Mouse (Mus musculus) kidney, embryonic 16.5 days (tissue): ENCODE data around the gene 1600014C10Rik. TPM values are rescaled to one million over a fixed set of nuclear protein-coding genes. Genes with fewer than 3 reads are reported as not detected.

ENCODE experiments used
- ATAC-seq: fragments of 200-750 bp; cut with Nextera tagmentation; 2 replicates; pipeline ENCODE4 v1.8.0; 2017; ENCODE audit warnings: moderate TSS enrichment; ENCODE audit not compliant: low FRiP score, low TSS enrichment
- H3K27ac ChIP-seq: fragments of 300-500 bp; sonication (generic); 2 replicates; pipeline ENCODE4 v1.5.1; 2014; ENCODE audit warnings: low read length
- H3K27me3 ChIP-seq: fragments of 300-500 bp; sonication (generic); 2 replicates; pipeline ENCODE4 v1.6.1; 2014; ENCODE audit warnings: low read length, control low read depth, mixed read lengths; ENCODE audit not compliant: insufficient read depth
- H3K36me3 ChIP-seq: fragments of 300-500 bp; sonication (generic); 2 replicates; pipeline ENCODE4 v1.6.1; 2014; ENCODE audit warnings: low read length, control low read depth, mixed read lengths; ENCODE audit not compliant: insufficient read depth
- H3K4me1 ChIP-seq: fragments of 300-500 bp; sonication (generic); 2 replicates; pipeline ENCODE4 v1.6.1; 2014; ENCODE audit warnings: low read length, control low read depth, mixed read lengths; ENCODE audit not compliant: insufficient read depth
- H3K4me2 ChIP-seq: fragments of 300-500 bp; sonication (generic); replicated peaks from 2 replicates; pipeline ENCODE4 v1.6.1; 2014; ENCODE audit warnings: low read depth, low read length
- H3K4me3 ChIP-seq: fragments of 300-500 bp; sonication (generic); 2 replicates; pipeline ENCODE4 v1.5.1; 2014; ENCODE audit warnings: mild to moderate bottlenecking, low read length
- H3K9ac ChIP-seq: fragments of 300-500 bp; sonication (generic); replicated peaks from 2 replicates; pipeline ENCODE4 v1.6.1; 2014; ENCODE audit warnings: low read length
- H3K9me3 ChIP-seq: fragments of 300-500 bp; sonication (generic); 2 replicates; pipeline ENCODE4 v1.6.1; 2016; ENCODE audit warnings: low read length, control low read depth
- WGBS: fragments of 180-500 bp; shearing (Covaris S2); extraction: QIAGEN DNeasy Blood & Tissue Kit; methylation state at CpG from one replicate; pipeline ENCODE4 v1.1.7; 2014; 5-methylcytosine and 5-hydroxymethylcytosine counted together
- polyA plus RNA-seq: library from polyadenylated mRNA; unstranded; fragments of >200 nt; fragmentation: Nextera tagmentation; extraction: Ambion mirVana; gene quantifications from 2 replicates; pipeline ENCODE4 v1.2.1, GENCODE M21; 2015

The 1600014C10Rik gene
- polyA plus RNA-seq, 1 experiment from 2014 or later: 18.9 TPM

DNA sequence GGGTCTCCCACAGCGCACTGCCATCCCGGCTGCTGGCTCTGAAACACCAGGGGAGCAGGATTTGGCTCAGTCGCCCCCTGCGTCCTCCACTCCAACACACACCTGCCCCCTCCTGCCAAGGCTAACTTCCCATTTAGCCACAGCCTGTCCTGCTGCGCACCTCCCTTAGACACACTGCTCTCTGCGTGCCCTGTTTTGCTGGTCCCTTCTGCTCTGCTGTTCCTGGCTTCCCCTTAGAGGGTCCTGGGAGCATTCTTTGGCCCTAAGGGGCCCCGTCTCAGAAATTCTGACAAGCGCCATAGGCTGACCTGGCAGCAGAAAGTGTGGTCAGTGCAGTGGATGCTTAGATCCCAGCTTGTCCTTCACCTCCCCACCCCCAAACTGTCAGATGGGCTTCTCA, 8.1 kb downstream of the 1600014C10Rik start:
- no peak overlapping the region for H3K4me2 ChIP-seq
- no peak overlapping the region for H3K9ac ChIP-seq
- no peak for ATAC-seq
- no peaks in the 10 kb centered on the region for H3K36me3 ChIP-seq
- no peaks in the 10 kb centered on the region; the same call in 1 of the 2 replicates for H3K4me1 ChIP-seq
- H3K9me3 ChIP-seq: 0 out of 2 replicates have a peak, but pooled peaks cover 2% of the 10 kb centered on the region
- no peak overlapping the region for H3K4me3 ChIP-seq
- WGBS: 86% methylated on average over 8 of the region's 8 CpGs
- no peaks in the 10 kb centered on the region for H3K27me3 ChIP-seq
- no peak overlapping the region for H3K27ac ChIP-seq

DNA sequence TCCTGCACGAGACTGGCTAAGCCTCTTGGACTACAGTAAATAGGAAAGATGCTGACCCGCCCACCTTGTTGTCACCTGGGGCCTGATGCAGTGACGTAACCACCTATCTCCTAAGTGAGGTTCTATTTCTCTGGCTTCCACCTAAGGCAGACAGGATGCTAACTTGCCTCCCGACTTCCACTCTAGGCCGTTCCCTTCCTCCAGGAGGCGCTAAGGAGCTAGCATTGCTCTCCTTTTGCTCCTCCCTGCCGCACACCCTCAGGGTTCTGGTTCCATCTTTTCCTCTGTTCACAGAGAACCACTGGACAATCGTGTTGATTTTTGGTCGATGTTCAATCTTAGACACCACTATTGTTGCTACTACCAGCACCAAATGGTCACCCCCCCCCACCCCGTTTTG, 8.6 kb downstream of the 1600014C10Rik start:
- WGBS: 58% methylated on average over 10 of the region's 10 CpGs
- Histone ChIP-seq H3K27me3 (no peaks in the 10 kb centered on the region), H3K27ac (no peak overlapping the region), H3K4me3 (no peak overlapping the region), H3K4me2 (no peak overlapping the region), H3K9me3 (0 out of 2 replicates have a peak, but pooled peaks cover 2% of the 10 kb centered on the region), H3K9ac (no peak overlapping the region), H3K4me1 (no peaks in the 10 kb centered on the region; the same call in 1 of the 2 replicates), H3K36me3 (no peaks in the 10 kb centered on the region)
- ATAC-seq: no peak

DNA sequence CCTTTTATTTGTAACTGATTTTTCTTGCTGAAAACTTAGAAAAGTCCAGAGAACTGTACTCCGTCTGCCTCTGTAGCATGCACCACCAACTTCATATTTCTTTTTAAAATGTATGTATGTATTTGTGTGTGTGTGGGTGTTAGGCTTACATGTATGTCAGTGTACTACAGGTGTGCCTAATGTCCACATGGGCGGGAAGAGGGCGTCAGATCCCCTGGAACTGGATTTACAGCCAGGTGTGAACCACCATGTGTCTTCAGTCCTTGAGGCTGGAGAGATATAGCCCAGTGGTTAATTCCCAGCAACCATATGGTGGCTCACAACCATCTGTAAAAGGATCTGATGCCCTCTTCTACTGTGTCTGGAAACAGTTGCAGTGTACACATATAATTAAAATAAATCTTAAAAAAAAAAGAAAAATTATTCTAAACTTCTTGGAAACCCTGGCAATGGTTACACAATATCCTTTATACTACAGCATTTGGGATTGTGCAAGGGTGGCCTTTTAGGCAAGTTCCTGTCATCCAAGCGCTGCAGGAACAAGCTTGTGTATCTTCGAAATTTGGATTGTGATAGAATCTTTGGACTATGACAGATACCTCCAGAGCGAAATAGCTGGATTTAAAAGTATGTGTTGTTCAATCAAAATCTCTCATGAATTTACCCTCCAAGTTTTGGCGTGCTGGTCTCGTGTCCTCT, 17.0 kb downstream of the 1600014C10Rik start:
- Histone ChIP-seq H3K27ac (no peak overlapping the region), H3K36me3 (no peaks in the 10 kb centered on the region), H3K9ac (no peak overlapping the region; the same call in 1 of the 2 replicates), H3K27me3 (no peaks in the 10 kb centered on the region), H3K4me1 (0 out of 2 replicates have a peak, but pooled peaks cover 5% of the 10 kb centered on the region), H3K4me2 (peak overlapping the region; percentile 49; the same call in 1 of the 2 replicates), H3K9me3 (no peaks in the 10 kb centered on the region), H3K4me3 (no peak overlapping the region)
- WGBS: 69% methylated on average over 8 of the region's 8 CpGs
- no peak for ATAC-seq

DNA sequence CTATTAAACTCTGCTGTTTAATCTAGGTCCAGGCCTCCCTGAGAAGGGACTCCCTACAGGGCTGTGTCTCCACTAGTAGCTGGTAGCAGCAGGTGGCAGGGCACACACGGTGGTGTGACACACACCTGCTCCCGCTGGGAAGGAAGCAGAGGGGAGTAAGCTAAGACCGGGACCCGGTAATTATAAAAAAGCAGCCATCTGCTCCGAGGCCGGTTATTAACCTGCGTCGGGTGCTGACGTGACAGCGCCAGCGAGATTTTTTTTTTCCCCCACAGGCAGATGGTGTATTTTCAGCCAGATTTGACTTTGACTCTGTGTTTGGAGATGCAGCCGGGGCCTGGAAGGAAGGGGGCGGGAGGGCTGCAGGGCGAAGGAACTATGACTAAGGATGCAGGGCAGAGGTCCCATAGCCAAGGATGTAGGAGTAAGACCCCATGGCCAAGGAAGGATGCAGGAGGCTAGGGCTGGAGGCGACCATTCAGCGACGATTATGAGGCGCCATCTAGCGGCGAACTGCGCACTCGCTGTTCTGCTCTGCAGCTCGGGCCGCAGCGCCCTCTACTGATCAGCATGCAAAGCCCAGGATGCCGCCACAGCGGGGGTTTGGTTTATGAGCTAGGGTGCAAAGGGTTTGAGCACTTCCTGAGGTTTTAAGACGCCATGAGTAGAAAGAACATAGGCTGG, 17.7 kb downstream of the 1600014C10Rik start:
- no peaks in the 10 kb centered on the region for H3K9me3 ChIP-seq
- ATAC-seq: peak; percentile 87
- H3K9ac ChIP-seq: peak overlapping the region; percentile 39
- 3% methylated on average over 28 of the region's 28 CpGs for WGBS
- peak overlapping the region; percentile 49 for H3K4me2 ChIP-seq
- H3K36me3 ChIP-seq: no peaks in the 10 kb centered on the region
- H3K4me3 ChIP-seq: peak overlapping the region; percentile 8; the same call in 1 of the 2 replicates
- H3K4me1 ChIP-seq: 0 out of 2 replicates have a peak, but pooled peaks cover 5% of the 10 kb centered on the region
- no peak overlapping the region for H3K27ac ChIP-seq
- no peaks in the 10 kb centered on the region for H3K27me3 ChIP-seq

DNA sequence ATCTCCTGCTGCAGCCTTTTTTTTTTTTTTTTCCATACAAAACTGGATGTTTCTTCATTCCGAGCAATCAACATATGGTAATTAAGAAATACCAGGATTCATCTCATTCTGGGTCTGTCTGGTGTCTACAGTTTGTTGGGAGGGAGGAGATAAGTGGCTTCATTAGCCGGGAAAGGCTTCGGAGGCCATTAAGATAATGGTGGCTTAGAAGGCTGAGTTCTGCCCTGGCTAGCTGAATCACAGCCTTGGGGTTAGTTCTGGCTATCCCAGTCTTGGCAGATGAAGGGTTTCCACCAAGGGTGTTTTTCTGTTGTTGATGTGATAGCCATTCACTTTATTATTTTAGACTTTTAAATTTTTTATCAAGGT, 18.3 kb downstream of the 1600014C10Rik start:
- WGBS: 31% methylated on average over 3 of the region's 3 CpGs
- H3K27ac ChIP-seq: no peak overlapping the region
- H3K9ac ChIP-seq: no peak overlapping the region
- 0 out of 2 replicates have a peak, but pooled peaks cover 5% of the 10 kb centered on the region for H3K4me1 ChIP-seq
- H3K9me3 ChIP-seq: no peaks in the 10 kb centered on the region
- no peak overlapping the region for H3K4me3 ChIP-seq
- ATAC-seq: peak; percentile 28; the same call in 1 of the 2 replicates
- H3K36me3 ChIP-seq: no peaks in the 10 kb centered on the region
- 0 out of 2 replicates have a peak overlapping the region, but pooled peaks have one; percentile 20 for H3K4me2 ChIP-seq
- no peaks in the 10 kb centered on the region for H3K27me3 ChIP-seq

DNA sequence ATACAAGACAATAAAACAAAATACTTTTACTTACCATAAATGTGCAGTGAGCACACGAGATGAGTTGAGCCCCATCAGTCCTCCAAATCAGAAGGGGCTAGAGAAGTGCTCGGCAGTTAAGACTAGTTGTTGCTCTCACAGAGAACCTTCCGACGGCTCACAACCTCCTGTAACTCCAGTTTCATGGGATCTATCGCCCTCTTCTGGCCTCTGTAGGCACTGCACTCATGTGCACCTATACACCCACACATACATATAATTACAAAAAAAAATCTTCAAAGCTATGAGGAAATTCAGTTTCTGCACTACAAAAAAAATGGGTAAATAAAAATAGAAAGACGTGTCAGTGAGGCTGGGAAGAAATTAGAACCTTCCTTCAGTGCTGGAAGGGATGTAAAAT, 21.3 kb downstream of the 1600014C10Rik start:
- Histone ChIP-seq H3K4me3 (no peak overlapping the region), H3K9ac (no peak overlapping the region), H3K27ac (no peak overlapping the region), H3K4me1 (0 out of 2 replicates have a peak, but pooled peaks cover 5% of the 10 kb centered on the region), H3K9me3 (no peaks in the 10 kb centered on the region), H3K36me3 (no peaks in the 10 kb centered on the region), H3K27me3 (no peaks in the 10 kb centered on the region), H3K4me2 (no peak overlapping the region)
- no peak for ATAC-seq
- 90% methylated on average over 6 of the region's 6 CpGs for WGBS

DNA sequence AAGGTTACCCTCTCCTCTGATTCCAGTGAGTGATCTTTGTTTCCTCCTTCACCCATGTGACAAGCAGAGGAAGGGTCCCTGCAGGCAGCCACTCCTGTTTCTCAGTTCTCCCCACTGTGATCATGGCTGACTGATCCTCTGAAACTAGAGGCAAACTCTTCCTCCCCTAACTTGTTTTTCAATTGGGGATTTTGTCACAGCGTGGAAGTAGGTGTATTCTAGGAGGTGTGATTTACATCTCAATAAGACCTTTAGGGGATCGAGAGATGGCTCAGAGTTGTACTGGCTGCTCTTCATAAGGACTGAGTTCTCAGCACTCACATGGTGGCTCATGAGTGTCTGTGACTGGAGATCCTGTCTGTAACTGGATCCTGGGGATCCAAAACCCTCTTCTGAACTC, 22.8 kb downstream of the 1600014C10Rik start:
- WGBS: 26% methylated on average over 2 of the region's 2 CpGs

DNA sequence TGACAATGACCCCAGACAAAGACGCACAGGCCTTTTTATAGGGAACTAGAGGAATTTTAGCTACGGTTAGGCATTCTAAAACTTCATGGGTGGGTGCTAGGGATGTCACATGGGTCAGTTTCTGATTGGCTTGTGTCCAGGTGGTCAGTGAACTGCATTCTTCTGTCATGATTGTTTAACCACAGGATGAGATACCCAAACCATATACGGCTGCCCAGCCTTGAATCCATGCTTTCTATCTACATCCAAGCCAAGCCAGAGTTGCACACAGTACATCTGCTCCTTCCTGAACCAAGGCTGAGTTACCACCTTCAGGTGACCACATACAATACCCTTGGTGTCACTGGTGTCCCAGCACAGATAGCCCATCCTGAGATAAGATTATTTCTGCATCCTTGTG, 23.5 kb downstream of the 1600014C10Rik start:
- Histone ChIP-seq H3K4me3 (no peak overlapping the region), H3K4me1 (no peaks in the 10 kb centered on the region), H3K36me3 (no peaks in the 10 kb centered on the region), H3K27me3 (no peaks in the 10 kb centered on the region), H3K9me3 (no peaks in the 10 kb centered on the region), H3K27ac (no peak overlapping the region), H3K4me2 (no peak overlapping the region), H3K9ac (no peak overlapping the region)
- 62% methylated on average over 3 of the region's 3 CpGs for WGBS
- no peak for ATAC-seq

More for the DNA sequence above, 22.8 kb downstream of the 1600014C10Rik start:
- H3K27me3 ChIP-seq: no peaks in the 10 kb centered on the region
- no peak overlapping the region for H3K4me3 ChIP-seq
- ATAC-seq: no peak
- H3K4me2 ChIP-seq: no peak overlapping the region
- 0 out of 2 replicates have a peak, but pooled peaks cover under 1% of the 10 kb centered on the region for H3K4me1 ChIP-seq
- H3K27ac ChIP-seq: no peak overlapping the region
- no peak overlapping the region for H3K9ac ChIP-seq
- no peaks in the 10 kb centered on the region for H3K9me3 ChIP-seq
- H3K36me3 ChIP-seq: no peaks in the 10 kb centered on the region

DNA sequence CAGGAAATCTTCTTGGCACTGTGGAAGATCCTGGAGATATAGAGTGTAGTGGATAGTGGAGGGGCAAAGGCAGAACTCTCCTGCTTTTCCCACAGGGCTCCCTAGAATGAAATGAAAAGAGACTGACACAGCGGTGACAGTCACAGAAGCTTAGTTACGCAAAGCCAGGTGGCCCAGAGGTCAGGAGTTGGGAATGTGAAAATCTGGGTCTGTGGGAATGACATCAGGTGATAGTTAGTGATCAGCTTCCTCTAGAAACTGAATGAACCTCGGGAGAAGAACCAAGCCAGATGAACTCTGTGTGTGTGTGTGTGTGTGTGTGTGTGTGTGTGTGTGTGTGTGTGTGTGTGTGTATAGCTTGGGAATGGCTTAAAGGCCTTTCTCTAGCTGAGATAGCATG, 26.0 kb downstream of the 1600014C10Rik start:
- no peak overlapping the region for H3K27ac ChIP-seq

More for the DNA sequence above, 26.0 kb downstream of the 1600014C10Rik start:
- no peak for ATAC-seq
- Histone ChIP-seq H3K27me3 (no peaks in the 10 kb centered on the region), H3K4me2 (no peak overlapping the region), H3K9ac (no peak overlapping the region), H3K9me3 (no peaks in the 10 kb centered on the region), H3K4me1 (no peaks in the 10 kb centered on the region), H3K4me3 (no peak overlapping the region), H3K36me3 (no peaks in the 10 kb centered on the region)
- WGBS: 73% methylated on average over 3 of the region's 3 CpGs
